Mouse (Mus musculus): ENCODE results near the gene Cdkl1. TPM values are rescaled to one million over a fixed set of nuclear protein-coding genes. Genes with fewer than 3 reads are reported as not detected.

The Cdkl1 gene
- 0.44 and 0.54 TPM in 2 replicates for polyA plus RNA-seq (2012; rRNA removed)

DNA sequence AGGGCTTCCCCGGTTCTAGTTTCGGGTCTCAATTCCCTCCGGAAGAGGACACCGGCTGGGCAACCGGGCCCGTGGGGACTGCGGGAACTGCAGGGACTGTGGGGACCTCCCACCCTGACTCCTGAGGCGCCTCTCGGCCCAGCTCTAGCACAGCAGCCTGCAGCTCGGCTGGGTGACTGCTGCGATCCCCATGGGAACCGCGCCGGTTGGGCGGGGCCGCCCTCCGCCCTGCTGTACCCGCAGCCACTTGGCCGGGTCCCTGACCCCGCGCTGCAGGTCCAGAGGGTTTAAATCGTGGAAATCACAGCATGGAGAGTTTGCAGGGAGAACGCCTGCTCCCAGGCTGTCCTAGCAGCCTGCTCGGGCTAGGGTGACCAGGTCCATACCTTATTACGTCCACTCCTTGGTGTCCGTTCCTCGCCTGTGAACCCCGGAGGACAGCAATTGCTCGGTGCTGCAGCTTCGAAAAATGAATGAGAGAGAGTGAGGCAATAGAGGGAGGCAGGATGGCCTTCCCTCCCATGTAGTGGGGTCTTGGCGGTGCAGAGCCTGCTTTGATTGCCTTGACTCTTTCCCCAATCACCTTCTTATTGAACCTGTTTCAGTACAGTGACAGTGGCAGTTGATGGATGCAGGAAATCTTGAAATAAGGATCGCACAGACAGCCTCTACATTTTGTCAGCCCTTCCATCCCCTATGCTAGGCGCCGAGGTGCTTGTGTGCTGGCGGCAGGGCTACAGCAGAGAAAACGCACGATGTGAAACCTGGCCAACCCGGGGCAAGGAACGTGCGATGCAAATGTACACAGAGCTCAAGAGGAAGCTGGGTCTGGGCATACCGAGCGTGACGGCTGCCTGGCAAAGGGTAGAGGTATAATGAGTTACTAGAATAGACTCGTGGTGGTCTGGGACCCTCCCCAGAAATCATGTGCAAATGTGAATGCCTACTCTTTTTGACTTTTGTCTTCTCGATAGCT is at the start of gene Cdkl1:
Cdkl1 (minus strand) TSS at position 738 of the 976 bp plus-strand sequence.

GRCm38 (mm10) chr12:69724711-69725460 is 66.2 kb downstream of the Cdkl1 start, which contains the start of the genes L2hgdh and Atp5s:
Gene L2hgdh, minus strand, starts transcription at chr12:69724873.
Gene Atp5s, plus strand, starts transcription at chr12:69724950.

Other genes starting within 250 kb of the Cdkl1 start
- 5.5 and 6.4 TPM in 2 replicates for gene Vcpkmt, start 208.2 kb downstream of the Cdkl1 start, polyA plus RNA-seq (2012; rRNA removed)
- gene Sos2, start 109.4 kb downstream of the Cdkl1 start, polyA plus RNA-seq (2012; rRNA removed): 7.9 and 11.4 TPM in 2 replicates
- 9.9 and 11.0 TPM in 2 replicates for gene L2hgdh, start 66.4 kb downstream of the Cdkl1 start, polyA plus RNA-seq (2012; rRNA removed)
- 11.6 and 12.2 TPM in 2 replicates for gene Atp5s, start 66.3 kb downstream of the Cdkl1 start, polyA plus RNA-seq (2012; rRNA removed)
- gene Atl1, start 101.3 kb upstream of the Cdkl1 start, polyA plus RNA-seq (2012; rRNA removed): 1.1 and 1.4 TPM in 2 replicates
- 10.1 and 11.2 TPM in 2 replicates for gene Map4k5, start 101.9 kb upstream of the Cdkl1 start, polyA plus RNA-seq (2012; rRNA removed)
- gene Sav1, start 195.7 kb upstream of the Cdkl1 start, polyA plus RNA-seq (2012; rRNA removed): 15.8 and 17.2 TPM in 2 replicates

Data from liver, embryonic 18 days (tissue).